In genomic region chr9:21031896-21032351, GRCm38 (mm10) we compare ENCODE assay signal across 8 mouse cellular contexts. TPM values are rescaled to one million over a fixed set of nuclear protein-coding genes. Genes with fewer than 3 reads are reported as not detected.
DNase-seq lines count a peak whose midpoint lies in the region; ATAC-seq lines count a peak whose summit lies in the region.

Icam5 (plus strand) TSS chr9:21032073.

- DNase-seq in adrenal gland, adult 2 months, result peak; percentile 48
- DNase-seq in adrenal gland, postnatal 4 days (ENCODE audit: low spot score in 2 of 2), result no peak
- DNase-seq in ovary, postnatal 36 days (ENCODE audit: low spot score), result peak; percentile 42
- no peak for DNase-seq in ovary, adult 18-20 months (ENCODE audit: low spot score)
- DNase-seq in layer of hippocampus, postnatal 36 days, result peak; percentile 88 to 89
- peak; percentile 90 for DNase-seq in midbrain, embryonic 11.5 days (ENCODE audit: low spot score, missing footprints)

- peak within 1 kb of the TSS; percentile 65 for H3K9ac ChIP-seq in heart, embryonic 14.5 days (ENCODE audit: low read length)
- 0 out of 2 replicates have a peak within 1 kb of the TSS, but pooled peaks have one; percentile 16 for H3K9ac ChIP-seq in midbrain, embryonic 11.5 days (ENCODE audit: low read length)
- peak within 1 kb of the TSS; percentile 64 for H3K9ac ChIP-seq in stomach, embryonic 16.5 days (ENCODE audit: low read length)

- no peaks in the 10 kb centered on the region for H3K36me3 ChIP-seq in heart, embryonic 14.5 days (ENCODE audit: control insufficient read depth, insufficient read depth, low read length)
- H3K36me3 ChIP-seq in midbrain, embryonic 11.5 days (ENCODE audit: control insufficient read depth, insufficient read depth, low read length), result no peaks in the 10 kb centered on the region
- H3K36me3 ChIP-seq in stomach, embryonic 16.5 days (ENCODE audit: control insufficient read depth, insufficient read depth, low read length), result no peaks in the 10 kb centered on the region

- H3K4me1 ChIP-seq in heart, embryonic 14.5 days (ENCODE audit: control insufficient read depth in 2 of 2, insufficient read depth in 2 of 2, low read length in 2 of 2), result peaks cover 32 to 47% of the 10 kb centered on the region in 2 experiments
- peaks cover 28% of the 10 kb centered on the region for H3K4me1 ChIP-seq in midbrain, embryonic 11.5 days (ENCODE audit: control insufficient read depth, insufficient read depth, low read length)
- peaks cover 31% of the 10 kb centered on the region for H3K4me1 ChIP-seq in stomach, embryonic 16.5 days (ENCODE audit: control insufficient read depth, insufficient read depth, low read length)

- under 1% methylated on average over 29 of the region's 35 CpGs for WGBS in heart, embryonic 14.5 days
- under 1% methylated on average over 35 of the region's 35 CpGs for WGBS in midbrain, embryonic 11.5 days
- WGBS in stomach, embryonic 16.5 days, result under 1% methylated on average over 35 of the region's 35 CpGs

- H3K4me2 ChIP-seq in heart, embryonic 14.5 days (ENCODE audit: low read length), result peak within 1 kb of the TSS; percentile 83
- H3K4me2 ChIP-seq in midbrain, embryonic 11.5 days, result peak within 1 kb of the TSS; percentile 83
- peak within 1 kb of the TSS; percentile 97 for H3K4me2 ChIP-seq in stomach, embryonic 16.5 days (ENCODE audit: low read depth, low read length)

- H3K4me3 ChIP-seq in heart, embryonic 14.5 days (ENCODE audit: control insufficient read depth in 1 of 2, insufficient read depth in 1 of 2, low read depth in 1 of 2, low read length in 2 of 2), result peak within 1 kb of the TSS; percentile 54 to 55
- peak within 1 kb of the TSS; percentile 39 for H3K4me3 ChIP-seq in midbrain, embryonic 11.5 days (ENCODE audit: low read depth, low read length)
- peak within 1 kb of the TSS; percentile 54 for H3K4me3 ChIP-seq in stomach, embryonic 16.5 days (replicated peaks; ENCODE audit: low read length)

- H3K27ac ChIP-seq in heart, embryonic 14.5 days (replicated peaks in 1 of 2; ENCODE audit: control insufficient read depth in 1 of 2, insufficient read depth in 1 of 2, low read depth in 2 of 2, low read length in 2 of 2), result 0 out of 4 replicates have a peak within 1 kb of the TSS, but pooled peaks of 1 of the 2 experiments have one; percentile 29
- no peak within 1 kb of the TSS for H3K27ac ChIP-seq in midbrain, embryonic 11.5 days (ENCODE audit: low read depth, low read length)
- H3K27ac ChIP-seq in stomach, embryonic 16.5 days (ENCODE audit: low read length), result peak within 1 kb of the TSS; percentile 56

- H3K9me3 ChIP-seq in heart, embryonic 14.5 days (ENCODE audit: control insufficient read depth, low read length), result no peaks in the 10 kb centered on the region
- no peaks in the 10 kb centered on the region for H3K9me3 ChIP-seq in midbrain, embryonic 11.5 days (ENCODE audit: control insufficient read depth, low read length)
- no peaks in the 10 kb centered on the region for H3K9me3 ChIP-seq in stomach, embryonic 16.5 days (replicated peaks; ENCODE audit: control insufficient read depth, low read length)

- H3K27me3 ChIP-seq in heart, embryonic 14.5 days (ENCODE audit: control insufficient read depth, insufficient read depth, low read length), result peaks cover 59% of the 10 kb centered on the region
- peaks cover 88% of the 10 kb centered on the region for H3K27me3 ChIP-seq in midbrain, embryonic 11.5 days (ENCODE audit: control insufficient read depth, insufficient read depth, low read length)
- peaks cover 57% of the 10 kb centered on the region for H3K27me3 ChIP-seq in stomach, embryonic 16.5 days (ENCODE audit: control insufficient read depth, insufficient read depth, low read length)

- no peak for ATAC-seq in heart, embryonic 14.5 days (ENCODE audit: insufficient number of reproducible peaks, insufficient read depth, low FRiP score, low read depth)
- peak; percentile 17 for ATAC-seq in midbrain, embryonic 11.5 days (ENCODE audit: low FRiP score)
- no peak for ATAC-seq in stomach, embryonic 16.5 days (ENCODE audit: insufficient read depth, low FRiP score)

RNA-seq across cellular contexts. Expression of gene Icam5, which starts in this region (rescaled TPM):
- total RNA-seq in adrenal gland, adult 2 months (2021), result under 1 TPM; 0.17 to 0.31 TPM
- polyA plus RNA-seq in adrenal gland, adult 2 months (2012; rRNA removed), result 0.41 and 0.48 TPM in 2 replicates
- total RNA-seq in adrenal gland, postnatal 4 days (2021), result 1 to 10 TPM in 1 of 2 experiments, under 1 TPM in 1; 0.81 to 1.3 TPM
- 0.08 TPM in 1 of 2 replicates, not detected in the other for polyA plus RNA-seq in heart, embryonic 14.5 days (2014; fragmentation: Nextera tagmentation; extraction: Ambion mirVana)
- 100 to 1,000 TPM; 360 to 373 TPM for total RNA-seq in layer of hippocampus, postnatal 36 days (2021)
- not detected in 2 replicates for polyA plus RNA-seq in midbrain, embryonic 11.5 days (2014; fragmentation: Nextera tagmentation; extraction: Ambion mirVana)
- polyA plus RNA-seq in stomach, embryonic 16.5 days (2015; fragmentation: Nextera tagmentation; extraction: Ambion mirVana), result 0.14 and 0.15 TPM in 2 replicates

Comparison
In these comparisons a context has a peak if more than half of its experiments do, and no peak if none do; other contexts are left out.
1. RNA of gene Icam5 (total RNA-seq): 360 to 373 TPM in layer of hippocampus, postnatal 36 days; 0.81 to 1.3 TPM in adrenal gland, postnatal 4 days and 0.17 to 0.31 TPM in adrenal gland, adult 2 months; every median in the first group is over 100 times any median in the second.
2. DNase-seq: peak in ovary, postnatal 36 days (single experiment) and layer of hippocampus, postnatal 36 days (2 of 2); none in adrenal gland, postnatal 4 days (0 of 2) and ovary, adult 18-20 months (single experiment).
3. Peak in DNase-seq in adrenal gland, adult 2 months; RNA of the gene not detected or under 1 TPM.
4. Peak in DNase-seq, ATAC-seq, H3K4me3 ChIP-seq, H3K9ac ChIP-seq and H3K4me2 ChIP-seq in midbrain, embryonic 11.5 days; RNA of the gene not detected or under 1 TPM.
5. Peak in every context shown above with its lines, with median percentiles within 50 percentile points of each other: H3K4me2 ChIP-seq, H3K4me3 ChIP-seq and H3K9ac ChIP-seq.